Mouse (Mus musculus) gastrocnemius, postnatal 4 days (tissue): ENCODE results near the gene Krtap19-2. TPM values are rescaled to one million over a fixed set of nuclear protein-coding genes. Genes with fewer than 3 reads are reported as not detected.

ENCODE experiments used
- DNase-seq, 2 experiments: peaks; one replicate each; pipeline ENCODE4 v3.0.0; 2021 to 2022; ENCODE audit warnings: low spot score in 2 of 2, mixed read lengths in 2 of 2
- long read RNA-seq, 2 experiments: library from polyadenylated mRNA; stranded (forward); transcript quantifications; one replicate each; pipeline ENCODE4 v2.0.0; 2021
- total RNA-seq, 2 experiments: library from RNA; stranded (reverse); gene quantifications; 2 replicates each; pipeline ENCODE4 v1.2.3; 2021

The Krtap19-2 gene
- not detected for total RNA-seq
- long read RNA-seq, experiment 1, partial matches to known transcripts: 0 of 3 reads
- long read RNA-seq, experiment 1, other reads (novel, unspliced or antisense): 1 of 3 reads
- long read RNA-seq, experiment 2: 0 reads

DNA sequence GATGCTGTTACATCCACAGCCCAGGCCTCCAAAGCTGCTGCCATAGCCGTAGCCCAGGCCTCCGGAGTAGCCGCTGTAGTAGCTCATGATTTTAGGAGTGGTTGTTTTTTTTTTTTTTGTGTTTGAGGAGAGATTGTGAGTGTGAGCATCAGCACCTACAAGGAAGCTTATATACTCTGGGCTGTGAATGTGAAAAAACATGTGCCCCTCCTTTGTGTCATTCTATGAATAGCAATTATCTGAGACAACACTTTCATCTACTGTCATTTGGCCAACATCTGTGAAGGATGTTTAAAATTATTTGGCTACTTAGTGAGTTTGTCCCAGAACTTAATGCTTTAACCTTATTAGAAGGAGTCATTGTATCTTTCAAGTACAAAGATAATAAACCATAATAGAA, at the start of gene Krtap19-2:
Krtap19-2 (minus strand) TSS at position 101 of the 400 bp plus-strand sequence.
- DNase-seq: no peak

DNA sequence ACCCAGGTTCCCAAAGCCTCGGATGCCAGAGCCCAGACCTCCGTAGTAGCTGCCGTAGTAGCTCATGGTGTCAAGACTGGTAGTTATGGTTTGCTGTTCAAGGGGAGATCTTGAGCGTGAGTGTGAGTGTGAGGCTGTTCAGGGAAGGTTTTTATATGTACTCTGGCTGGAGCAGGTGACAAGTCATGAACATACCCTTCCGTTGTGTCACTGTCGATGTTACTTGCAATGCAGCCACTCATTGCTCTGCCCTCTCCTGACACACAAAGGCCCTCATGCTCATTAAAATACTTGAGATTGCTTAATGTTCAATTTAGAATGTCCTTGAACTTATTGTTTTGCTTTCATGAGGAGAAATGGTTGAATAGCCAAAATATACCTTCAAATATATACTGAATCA, 22.3 kb upstream of the Krtap19-2 start, which contains the start of gene Krtap19-5:
Krtap19-5 (minus strand) TSS at position 101 of the 400 bp plus-strand sequence.
- DNase-seq: no peak

DNA sequence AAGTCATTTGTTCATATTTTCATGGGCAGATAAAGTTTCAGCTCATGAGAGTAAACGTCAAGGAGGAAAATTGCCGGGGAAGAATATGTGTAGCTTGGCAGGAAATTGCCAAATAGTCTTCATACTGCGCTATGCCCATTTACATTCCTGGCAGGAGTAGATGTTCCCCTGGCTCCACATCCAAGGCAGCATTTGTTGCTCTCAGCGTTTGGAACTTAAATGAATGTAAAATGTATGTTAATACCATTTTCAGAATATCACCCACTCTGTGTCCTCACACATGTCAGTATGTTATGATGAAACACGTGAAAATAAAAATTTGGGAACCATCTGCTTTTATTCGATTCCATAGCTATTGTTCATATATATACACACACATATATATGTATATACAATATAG, 12.8 kb upstream of the Krtap19-2 start:
- no peak for DNase-seq

DNA sequence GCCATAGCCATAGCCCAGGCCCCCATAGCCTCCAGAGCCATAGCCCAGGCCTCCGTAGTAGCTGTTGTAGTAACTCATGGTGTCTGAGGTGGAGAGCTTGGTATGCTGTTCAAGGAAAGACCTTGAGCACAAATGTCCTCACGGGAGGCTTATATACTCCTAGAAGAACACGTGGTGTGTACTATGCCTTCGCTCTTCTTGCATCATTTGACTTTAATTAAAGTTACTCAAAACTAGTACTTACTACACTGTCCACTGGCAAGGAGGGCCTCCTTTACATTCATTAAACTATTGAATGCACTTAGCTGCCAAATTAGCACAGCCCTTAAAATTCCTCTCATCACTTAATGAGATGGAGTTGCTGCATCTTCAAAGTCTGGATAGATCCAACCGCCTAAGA, 10.9 kb upstream of the Krtap19-2 start, which contains the start of gene Krtap19-4:
Krtap19-4 (minus strand) TSS at position 101 of the 400 bp plus-strand sequence.
- no peak for DNase-seq

DNA sequence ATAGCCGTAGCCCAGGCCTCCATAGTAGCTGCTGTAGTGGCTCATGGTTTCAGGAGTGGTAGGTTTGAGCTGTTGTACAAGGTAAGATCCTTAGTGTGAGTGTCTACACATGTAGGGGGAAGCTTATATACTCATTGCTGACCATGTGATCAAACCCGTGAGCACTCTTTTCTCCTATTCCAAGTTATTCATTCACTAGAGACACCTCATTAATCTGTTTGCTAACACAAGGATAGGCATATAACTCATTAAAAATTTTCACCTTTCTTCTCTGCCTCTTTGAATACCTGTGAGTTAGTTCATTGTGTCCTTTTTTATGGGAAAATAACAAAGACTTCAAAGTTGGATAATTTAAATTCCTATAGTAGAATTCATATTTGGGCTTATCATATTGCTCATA, 3.9 kb upstream of the Krtap19-2 start, which contains the start of gene Krtap19-3:
Krtap19-3 (minus strand) TSS at position 101 of the 400 bp plus-strand sequence.
- no peak for DNase-seq

DNA sequence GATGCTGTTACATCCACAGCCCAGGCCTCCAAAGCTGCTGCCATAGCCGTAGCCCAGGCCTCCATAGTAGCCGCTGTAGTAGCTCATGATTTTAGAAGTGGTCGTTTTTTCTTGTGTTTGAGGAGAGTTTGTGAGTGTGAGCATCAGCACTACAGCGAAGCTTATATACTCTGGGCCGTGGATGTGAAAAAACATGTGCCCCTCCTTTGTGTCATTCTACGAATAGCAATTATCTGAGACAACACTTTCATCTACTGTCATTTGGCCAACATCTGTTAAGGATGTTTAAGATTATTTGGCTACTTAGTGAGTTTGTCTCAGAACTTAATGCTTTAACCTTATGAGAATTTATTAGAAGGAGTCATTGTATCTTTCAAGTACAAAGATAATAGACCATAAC, 4.8 kb downstream of the Krtap19-2 start, which contains the start of gene Krtap19-1:
Krtap19-1 (minus strand) TSS at position 101 of the 400 bp plus-strand sequence.
- no peak for DNase-seq

DNA sequence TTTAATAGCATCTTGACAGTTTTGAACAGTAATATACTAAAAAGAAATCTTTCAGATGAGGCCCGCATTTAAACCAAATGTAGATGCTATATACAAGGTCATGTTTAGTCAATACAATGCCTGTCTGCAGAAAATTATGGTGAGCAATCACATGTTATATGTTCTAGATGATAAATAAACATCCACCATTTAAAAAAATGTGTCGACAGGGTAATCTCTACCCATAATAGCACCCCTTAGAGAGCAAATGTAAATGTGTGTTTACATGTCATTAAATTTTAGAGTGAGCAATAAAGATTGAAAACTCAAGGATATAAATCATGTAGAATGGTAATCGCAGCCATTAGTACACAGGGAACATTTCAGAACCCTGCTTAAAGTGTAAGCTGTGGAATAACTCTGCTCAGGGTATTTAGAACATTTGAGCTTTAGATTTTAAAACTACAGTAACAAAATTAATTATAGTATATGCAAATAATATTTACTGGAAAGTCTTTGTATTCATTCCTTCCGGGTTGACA, 9.1 kb downstream of the Krtap19-2 start:
- no peak for DNase-seq

DNA sequence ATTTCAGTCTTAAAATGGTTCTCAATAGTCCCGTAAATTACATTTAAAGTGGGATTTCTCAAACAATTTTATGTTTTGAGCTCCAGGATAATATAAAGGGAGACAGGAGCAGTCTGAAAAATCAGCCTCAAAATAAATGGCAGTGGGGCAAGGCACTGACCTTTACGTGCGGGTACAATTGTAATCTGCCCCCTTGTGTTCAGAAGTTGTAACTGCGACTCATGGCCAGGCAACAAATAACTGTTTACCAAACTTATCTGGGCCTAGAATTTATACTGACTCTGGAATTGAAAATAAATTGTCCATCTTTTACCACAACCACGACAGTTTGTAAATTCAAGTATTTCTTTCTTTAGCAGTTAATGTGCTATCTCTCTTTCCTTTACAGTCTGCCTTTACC, 22.6 kb downstream of the Krtap19-2 start:
- DNase-seq: no peak

DNA sequence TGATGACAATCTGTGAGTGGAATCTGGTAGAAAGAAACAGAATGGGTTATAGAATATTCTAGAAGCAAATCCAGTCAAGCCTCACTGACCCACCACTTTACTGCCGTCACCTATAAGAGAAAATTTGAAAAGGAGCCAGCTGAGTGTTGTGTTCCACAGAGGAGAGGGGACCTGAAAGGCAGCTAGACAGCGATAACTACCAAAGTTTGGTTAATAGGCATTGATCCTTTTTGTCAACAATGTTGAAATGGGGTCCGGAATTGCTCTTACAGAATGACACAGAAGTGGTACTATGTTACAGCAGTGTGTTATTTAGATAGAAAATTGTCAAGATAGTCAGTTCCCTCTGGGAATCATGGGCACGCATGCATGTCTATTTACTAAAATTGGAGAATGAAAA, 25.5 kb downstream of the Krtap19-2 start:
- no peak for DNase-seq

DNA sequence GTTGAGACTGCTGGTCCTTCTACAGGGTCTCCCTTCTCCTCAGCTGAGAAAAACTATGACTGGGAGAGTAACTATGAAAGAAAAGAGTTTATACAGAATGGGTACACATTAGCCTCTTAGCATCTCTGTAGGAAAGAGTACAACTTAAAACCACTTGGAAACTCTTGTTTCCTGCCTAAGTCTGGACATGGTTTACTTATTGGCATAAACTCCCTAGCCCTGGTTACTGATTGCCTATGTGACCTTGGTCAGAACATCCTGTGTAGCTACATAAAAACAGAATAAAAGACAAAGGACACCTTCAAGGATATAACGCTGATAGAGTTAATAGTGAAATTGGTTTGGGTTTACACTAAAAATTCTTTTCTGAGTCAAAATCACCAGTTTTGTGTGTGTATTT, 26.7 kb downstream of the Krtap19-2 start:
- DNase-seq: no peak

DNA sequence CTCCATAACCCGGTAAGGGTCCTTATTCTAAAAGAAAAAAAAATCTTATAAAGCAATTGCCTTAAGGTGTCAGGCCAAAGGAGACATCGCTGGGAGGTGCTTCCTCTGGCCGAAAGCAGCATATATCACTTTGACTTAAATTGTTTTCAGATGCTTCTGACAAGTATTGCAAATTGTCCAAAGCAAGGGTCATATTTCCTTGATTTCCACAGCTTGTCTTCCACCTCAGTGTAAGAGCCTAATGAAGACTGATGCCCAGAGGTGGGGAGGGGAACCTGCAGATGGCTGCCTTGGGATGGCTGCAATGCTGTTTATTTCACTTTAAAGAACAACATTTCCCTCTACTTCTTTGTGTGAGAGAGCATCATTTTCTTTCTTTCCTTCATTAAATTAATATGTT, 47.1 kb downstream of the Krtap19-2 start:
- no peak for DNase-seq

DNA sequence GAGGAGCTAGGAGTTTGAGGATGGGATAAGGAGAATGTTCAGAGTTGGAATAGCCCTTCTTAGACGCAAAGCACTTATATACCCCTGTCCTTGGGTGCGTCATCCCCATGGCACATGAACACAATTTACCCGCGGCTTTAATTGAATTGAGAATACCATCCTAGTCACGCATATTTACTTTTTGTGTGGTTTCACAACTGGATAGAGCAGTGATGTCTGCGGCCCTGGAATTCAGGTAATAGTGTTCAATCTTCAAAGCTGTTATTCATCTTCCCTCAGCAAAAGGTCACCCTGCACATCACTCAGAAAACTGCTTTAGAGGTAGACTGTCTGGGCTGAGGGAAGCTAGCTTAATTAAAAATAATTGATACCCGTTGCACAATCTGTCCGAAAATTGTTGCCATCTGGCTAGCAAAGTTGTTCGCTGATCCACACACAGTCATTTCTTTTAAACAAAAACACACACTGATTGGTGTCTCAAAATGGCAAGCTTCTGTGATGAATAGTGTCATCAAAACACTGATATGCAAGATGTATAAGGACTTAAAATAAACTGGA, 47.9 kb downstream of the Krtap19-2 start, which contains the start of gene Krtap14:
Krtap14 (minus strand) TSS at position 51 of the 558 bp plus-strand sequence.
- DNase-seq: no peak

DNA sequence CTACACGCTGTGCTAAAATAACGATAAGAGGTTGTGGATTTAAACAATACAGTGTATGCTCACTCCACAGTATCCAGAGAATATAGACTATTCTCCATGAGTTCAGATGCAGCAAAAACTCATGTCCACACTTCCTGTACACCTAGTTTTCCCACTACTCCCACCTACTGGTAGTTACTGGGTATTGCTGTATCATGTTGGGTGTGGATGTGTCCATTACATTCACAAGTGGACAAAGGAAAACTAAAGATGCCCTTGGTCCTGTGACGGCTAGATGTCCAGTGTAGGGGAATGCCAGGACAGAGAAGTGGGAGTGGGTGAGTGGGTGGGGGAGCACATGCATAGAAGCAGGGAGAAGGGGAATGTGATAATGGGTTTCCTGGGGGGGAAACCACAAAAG, 50.3 kb downstream of the Krtap19-2 start:
- DNase-seq: no peak

Other genes starting within 250 kb of the Krtap19-2 start
- not detected for gene 2310079G19Rik, start 246.6 kb downstream of the Krtap19-2 start, total RNA-seq
- not detected for gene Krtap26-1, start 226.5 kb downstream of the Krtap19-2 start, total RNA-seq
- gene Krtap27-1, start 202.6 kb downstream of the Krtap19-2 start, total RNA-seq: not detected
- not detected for gene 2310061N02Rik, start 166.3 kb downstream of the Krtap19-2 start, total RNA-seq
- gene Krtap13-1, start 145.4 kb downstream of the Krtap19-2 start, total RNA-seq: not detected
- not detected for gene Krtap13, start 122.6 kb downstream of the Krtap19-2 start, total RNA-seq
- not detected for gene 2310034C09Rik, start 115.4 kb downstream of the Krtap19-2 start, total RNA-seq
- gene 2310057N15Rik, start 100.1 kb downstream of the Krtap19-2 start, total RNA-seq: not detected
- gene Gm5965, start 96.4 kb downstream of the Krtap19-2 start, total RNA-seq: not detected
- not detected for gene Gm20741, start 62.0 kb downstream of the Krtap19-2 start, total RNA-seq
- gene Krtap15, start 54.1 kb downstream of the Krtap19-2 start, total RNA-seq: not detected
- gene Krtap14, start 48.1 kb downstream of the Krtap19-2 start, total RNA-seq: not detected
- gene Krtap19-1, start 4.9 kb downstream of the Krtap19-2 start, total RNA-seq: not detected
- not detected for gene Krtap19-3, start 3.8 kb upstream of the Krtap19-2 start, total RNA-seq
- gene Krtap19-4, start 10.8 kb upstream of the Krtap19-2 start, total RNA-seq: not detected
- not detected for gene Krtap19-5, start 22.2 kb upstream of the Krtap19-2 start, total RNA-seq
- not detected for gene Krtap19-9b, start 58.0 kb upstream of the Krtap19-2 start, total RNA-seq
- not detected for gene Krtap16-3, start 88.6 kb upstream of the Krtap19-2 start, total RNA-seq
- gene Krtap22-2, start 136.5 kb upstream of the Krtap19-2 start, total RNA-seq: not detected
- not detected for gene Gm10229, start 141.0 kb upstream of the Krtap19-2 start, total RNA-seq
- gene Krtap6-1, start 157.4 kb upstream of the Krtap19-2 start, total RNA-seq: not detected
- not detected for gene Gm10228, start 167.2 kb upstream of the Krtap19-2 start, total RNA-seq
- not detected for gene Krtap6-5, start 173.6 kb upstream of the Krtap19-2 start, total RNA-seq
- not detected for gene 1110025L11Rik, start 189.7 kb upstream of the Krtap19-2 start, total RNA-seq
- gene Krtap6-3, start 209.7 kb upstream of the Krtap19-2 start, total RNA-seq: not detected